Mouse (Mus musculus) embryonic facial prominence, embryonic 14.5 days (tissue): ENCODE measurements around the gene Klk7. TPM values are rescaled to one million over a fixed set of nuclear protein-coding genes. Genes with fewer than 3 reads are reported as not detected.
A peak's percentile ranks its signal among the peaks of the same experiment; 100 is the strongest.

ENCODE experiments used
- ATAC-seq: fragments of 200-750 bp; cut with Nextera tagmentation; 2 replicates; pipeline ENCODE4 v1.8.0; 2017; ENCODE audit warnings: low read depth, moderate number of reproducible peaks, moderate TSS enrichment
- DNase-seq: peaks from one replicate; pipeline ENCODE4 v3.0.0-alpha.2; 2015; ENCODE audit warnings: low spot score
- H3K27ac ChIP-seq: fragments of 300-500 bp; sonication (generic); replicated peaks from 2 replicates; pipeline ENCODE4 v1.5.1; 2014; ENCODE audit warnings: low read depth, mild to moderate bottlenecking, low read length, moderate library complexity
- H3K27me3 ChIP-seq: fragments of 300-500 bp; sonication (generic); replicated peaks from 2 replicates; pipeline ENCODE4 v1.6.1; 2014; ENCODE audit warnings: low read length; ENCODE audit not compliant: control insufficient read depth, insufficient read depth
- H3K36me3 ChIP-seq: fragments of 300-500 bp; sonication (generic); 2 replicates; pipeline ENCODE4 v1.6.1; 2014; ENCODE audit warnings: low read length, mixed read lengths; ENCODE audit not compliant: control insufficient read depth, insufficient read depth
- H3K4me1 ChIP-seq: fragments of 300-500 bp; sonication (generic); 2 replicates; pipeline ENCODE4 v1.6.1; 2014; ENCODE audit warnings: antibody characterized with exemption, low read length; ENCODE audit not compliant: control insufficient read depth, insufficient read depth
- H3K4me2 ChIP-seq: fragments of 300-500 bp; sonication (generic); 2 replicates; pipeline ENCODE4 v1.6.1; 2014; ENCODE audit warnings: low read depth, mild to moderate bottlenecking, low read length, moderate library complexity, mixed read lengths
- H3K4me3 ChIP-seq: fragments of 300-500 bp; sonication (generic); 2 replicates; pipeline ENCODE4 v1.5.1; 2014; ENCODE audit warnings: low read depth, mild to moderate bottlenecking, low read length
- H3K9ac ChIP-seq: fragments of 300-500 bp; sonication (generic); 2 replicates; pipeline ENCODE4 v1.6.1; 2014; ENCODE audit warnings: low read depth, mild to moderate bottlenecking, low read length, moderate library complexity, mixed read lengths
- H3K9me3 ChIP-seq: fragments of 300-500 bp; sonication (generic); 2 replicates; pipeline ENCODE4 v1.6.1; 2016; ENCODE audit warnings: low read length; ENCODE audit not compliant: control insufficient read depth
- WGBS: fragments of 180-500 bp; shearing (Covaris S2); extraction: QIAGEN DNeasy Blood & Tissue Kit; methylation state at CpG from one replicate; pipeline ENCODE4 v1.1.7; 2014; 5-methylcytosine and 5-hydroxymethylcytosine counted together
- polyA plus RNA-seq: library from polyadenylated mRNA; unstranded; fragments of >200 nt; fragmentation: Nextera tagmentation; extraction: Ambion mirVana; gene quantifications from 2 replicates; pipeline ENCODE4 v1.2.1, GENCODE M21; 2014

The Klk7 gene
- polyA plus RNA-seq, 1 experiment from 2014 or later = 1.6 TPM

DNA sequence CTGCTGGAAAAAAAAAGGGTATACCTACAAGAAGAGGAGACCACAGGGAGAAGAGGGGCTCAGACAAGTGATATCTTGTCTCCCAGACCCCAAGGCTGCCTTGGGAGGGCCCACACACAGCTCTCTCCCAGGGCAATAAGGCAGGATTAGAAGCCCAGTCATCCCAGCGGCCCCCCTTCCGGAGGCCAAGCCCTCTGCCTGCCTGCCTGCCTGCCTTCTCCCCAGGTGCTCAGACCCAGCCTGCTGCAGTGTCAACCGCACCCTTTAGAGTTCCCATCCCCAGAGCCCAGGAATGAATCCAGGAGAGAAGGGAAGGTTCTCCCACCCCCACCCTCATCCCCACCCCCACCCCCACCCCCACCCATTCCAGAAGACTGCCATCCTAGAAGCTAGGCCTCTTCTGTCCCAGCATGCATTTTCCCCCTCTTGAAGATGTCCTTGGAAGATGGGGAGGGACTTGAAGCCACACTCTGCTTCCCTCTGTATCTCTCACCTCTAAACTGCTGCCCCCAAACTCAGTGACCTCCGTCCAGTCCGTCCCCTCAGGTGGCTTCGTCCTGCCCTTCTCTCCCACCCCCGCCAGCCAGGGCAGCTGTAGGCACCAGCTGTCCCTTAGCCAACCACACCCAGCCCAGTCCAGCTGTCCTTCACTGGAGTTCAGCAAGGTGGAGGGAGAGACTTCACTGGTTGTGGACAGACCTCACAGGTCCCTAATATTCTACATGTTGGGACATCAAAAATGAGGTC, 35.6 kb upstream of the Klk7 start:
- DNase-seq = no peak
- H3K27ac ChIP-seq = no peak overlapping the region

DNA sequence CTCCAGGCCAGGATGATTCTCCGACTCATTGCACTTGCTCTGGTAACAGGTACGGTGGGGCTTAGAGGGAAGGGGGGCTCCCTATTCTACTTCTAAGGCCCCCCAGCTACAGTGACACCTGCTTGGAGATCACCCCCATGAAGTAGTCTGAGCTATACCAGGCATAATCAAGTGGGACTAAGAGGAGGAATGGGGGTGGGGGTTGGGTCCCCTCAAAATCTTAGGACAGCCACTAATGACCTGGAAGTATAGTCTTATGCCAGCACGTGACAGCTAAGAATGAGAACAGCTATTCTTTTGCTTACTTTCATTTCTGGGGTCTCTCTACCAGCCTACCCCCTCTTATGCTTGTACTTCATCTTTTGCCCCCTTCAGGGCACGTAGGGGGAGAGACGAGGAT, 34.6 kb upstream of the Klk7 start:
- DNase-seq = no peak
- Histone ChIP-seq H3K36me3 (no peaks in the 10 kb centered on the region), H3K4me3 (no peak overlapping the region), H3K4me1 (0 out of 2 replicates have a peak, but pooled peaks cover 2% of the 10 kb centered on the region), H3K9me3 (no peaks in the 10 kb centered on the region), H3K9ac (no peak overlapping the region), H3K27me3 (no peaks in the 10 kb centered on the region), H3K4me2 (no peak overlapping the region), H3K27ac (no peak overlapping the region)
- WGBS = 78% methylated on average over 5 of the region's 5 CpGs
- ATAC-seq = no peak

More for the DNA sequence above, 35.6 kb upstream of the Klk7 start:
- Histone ChIP-seq H3K9ac (no peak overlapping the region), H3K9me3 (no peaks in the 10 kb centered on the region), H3K4me1 (0 out of 2 replicates have a peak, but pooled peaks cover 2% of the 10 kb centered on the region), H3K36me3 (no peaks in the 10 kb centered on the region), H3K4me3 (no peak overlapping the region), H3K27me3 (no peaks in the 10 kb centered on the region), H3K4me2 (no peak overlapping the region)
- 49% methylated on average over 6 of the region's 7 CpGs for WGBS
- peak; percentile 71 for ATAC-seq

DNA sequence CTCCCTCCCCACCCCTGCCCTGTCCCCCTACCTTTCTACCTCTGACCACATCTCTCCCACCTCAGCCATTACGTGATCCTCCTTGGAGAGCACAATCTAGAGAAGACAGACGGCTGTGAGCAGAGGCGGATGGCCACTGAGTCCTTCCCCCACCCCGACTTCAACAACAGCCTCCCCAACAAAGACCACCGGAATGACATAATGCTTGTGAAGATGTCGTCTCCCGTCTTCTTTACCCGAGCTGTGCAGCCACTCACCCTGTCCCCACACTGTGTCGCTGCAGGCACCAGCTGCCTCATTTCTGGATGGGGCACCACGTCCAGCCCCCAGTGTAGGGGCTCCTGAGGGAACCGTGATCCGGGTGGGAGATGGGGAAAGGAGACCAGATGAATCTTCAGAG, 33.7 kb upstream of the Klk7 start:
- H3K9me3 ChIP-seq = no peaks in the 10 kb centered on the region
- ATAC-seq = no peak
- H3K4me2 ChIP-seq = no peak overlapping the region
- H3K4me1 ChIP-seq = 0 out of 2 replicates have a peak, but pooled peaks cover 2% of the 10 kb centered on the region
- WGBS = 83% methylated on average over 12 of the region's 12 CpGs
- no peak for DNase-seq
- no peak overlapping the region for H3K9ac ChIP-seq
- no peaks in the 10 kb centered on the region for H3K36me3 ChIP-seq
- H3K27ac ChIP-seq = no peak overlapping the region
- H3K4me3 ChIP-seq = no peak overlapping the region
- H3K27me3 ChIP-seq = no peaks in the 10 kb centered on the region

DNA sequence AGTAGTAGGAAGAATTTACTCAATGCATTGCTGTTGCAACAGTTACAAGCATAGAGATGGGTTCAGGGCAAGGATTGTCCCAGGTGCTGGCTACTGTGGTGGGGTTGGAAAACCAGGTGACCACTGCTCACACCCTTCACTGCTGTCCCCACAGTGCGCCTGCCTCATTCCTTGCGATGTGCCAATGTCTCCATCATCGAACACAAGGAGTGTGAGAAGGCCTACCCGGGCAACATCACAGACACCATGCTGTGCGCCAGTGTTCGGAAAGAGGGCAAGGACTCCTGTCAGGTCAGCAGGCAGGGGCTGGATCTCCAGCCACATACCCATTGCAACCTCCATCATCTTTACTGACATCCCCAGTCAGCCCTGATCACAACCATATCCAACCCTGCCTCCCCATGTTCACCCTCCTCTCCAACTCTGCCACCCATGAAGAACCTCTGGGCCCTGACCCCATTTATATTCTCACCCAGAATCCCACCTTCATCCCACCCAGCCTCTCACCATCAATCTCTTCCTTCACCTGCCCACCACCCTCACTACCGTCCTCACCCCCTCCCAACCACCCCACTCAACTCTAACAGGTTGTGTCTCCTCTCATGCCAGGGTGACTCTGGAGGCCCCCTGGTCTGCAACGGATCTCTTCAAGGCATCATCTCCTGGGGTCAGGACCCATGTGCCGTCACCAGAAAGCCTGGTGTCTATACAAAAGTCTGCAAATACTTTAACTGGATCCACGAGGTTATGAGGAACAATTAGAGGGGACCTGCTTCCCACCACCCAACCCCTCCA, 32.7 kb upstream of the Klk7 start:
- Histone ChIP-seq H3K4me3 (no peak overlapping the region), H3K9me3 (no peaks in the 10 kb centered on the region), H3K27me3 (peaks cover 5% of the 10 kb centered on the region; the same call in 1 of the 2 replicates), H3K4me1 (0 out of 2 replicates have a peak, but pooled peaks cover 2% of the 10 kb centered on the region), H3K4me2 (no peak overlapping the region), H3K9ac (no peak overlapping the region), H3K36me3 (no peaks in the 10 kb centered on the region), H3K27ac (no peak overlapping the region)
- WGBS = 86% methylated on average over 10 of the region's 10 CpGs
- DNase-seq (no peak), ATAC-seq (no peak)

DNA sequence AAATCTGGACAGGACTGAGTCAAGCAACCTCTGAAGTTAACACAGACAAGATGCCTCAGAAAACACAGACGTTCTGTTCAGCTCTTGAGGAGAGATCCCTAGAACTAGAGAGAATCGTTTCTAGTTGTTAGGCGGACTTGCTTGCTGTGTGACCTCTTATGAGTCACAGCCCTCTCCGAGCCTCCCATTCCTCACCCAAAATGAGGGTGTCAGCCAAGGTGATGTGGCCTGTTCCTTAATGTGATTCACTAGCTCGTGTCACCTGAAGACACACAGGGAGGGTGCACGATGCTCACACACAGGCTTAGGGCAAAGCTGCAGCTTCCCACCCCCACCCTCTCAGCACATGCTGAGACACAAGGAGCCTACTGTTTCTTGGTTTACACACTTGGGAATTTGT, 30.9 kb upstream of the Klk7 start:
- ATAC-seq (no peak), DNase-seq (no peak)
- no peak overlapping the region for H3K9ac ChIP-seq
- H3K9me3 ChIP-seq = no peaks in the 10 kb centered on the region
- 48% methylated on average over 5 of the region's 6 CpGs for WGBS
- no peak overlapping the region for H3K27ac ChIP-seq
- no peaks in the 10 kb centered on the region for H3K36me3 ChIP-seq
- no peaks in the 10 kb centered on the region for H3K4me1 ChIP-seq
- H3K27me3 ChIP-seq = peaks cover 8% of the 10 kb centered on the region; the same call in 1 of the 2 replicates
- H3K4me2 ChIP-seq = no peak overlapping the region
- H3K4me3 ChIP-seq = no peak overlapping the region

DNA sequence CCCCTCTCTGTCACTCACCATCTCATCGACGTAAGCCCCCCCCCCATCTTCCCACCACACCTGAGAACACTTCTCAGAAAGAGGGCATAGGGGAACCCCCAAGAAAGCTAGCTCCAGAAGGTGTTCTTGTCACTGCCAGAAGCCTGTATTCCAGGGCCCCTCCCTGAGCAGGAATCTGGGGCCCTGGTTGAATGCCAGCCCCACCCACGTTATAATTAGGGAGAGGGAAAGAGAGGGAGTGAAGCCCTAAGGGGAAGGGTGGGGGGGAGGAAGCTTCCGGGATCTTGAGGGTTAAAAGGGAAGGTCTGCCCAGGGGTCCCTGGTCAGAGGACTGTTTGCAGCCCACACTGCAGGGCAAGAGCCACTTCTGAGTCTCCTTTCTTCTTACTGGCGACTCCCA, 30.3 kb upstream of the Klk7 start, which contains the start of gene Klk10:
Gene Klk10 (plus strand): TSS at position 290 of the 400 bp plus-strand sequence.
- H3K4me3 ChIP-seq = no peak within 1 kb of the TSS
- H3K27me3 ChIP-seq = peaks cover 8% of the 10 kb centered on the region; the same call in 1 of the 2 replicates
- 32% methylated on average over 5 of the region's 5 CpGs for WGBS
- no peak within 1 kb of the TSS for H3K9ac ChIP-seq
- DNase-seq = no peak
- H3K9me3 ChIP-seq = no peaks in the 10 kb centered on the region
- no peaks in the 10 kb centered on the region for H3K4me1 ChIP-seq
- ATAC-seq = no peak
- H3K4me2 ChIP-seq = no peak within 1 kb of the TSS
- no peak within 1 kb of the TSS for H3K27ac ChIP-seq
- H3K36me3 ChIP-seq = no peaks in the 10 kb centered on the region

DNA sequence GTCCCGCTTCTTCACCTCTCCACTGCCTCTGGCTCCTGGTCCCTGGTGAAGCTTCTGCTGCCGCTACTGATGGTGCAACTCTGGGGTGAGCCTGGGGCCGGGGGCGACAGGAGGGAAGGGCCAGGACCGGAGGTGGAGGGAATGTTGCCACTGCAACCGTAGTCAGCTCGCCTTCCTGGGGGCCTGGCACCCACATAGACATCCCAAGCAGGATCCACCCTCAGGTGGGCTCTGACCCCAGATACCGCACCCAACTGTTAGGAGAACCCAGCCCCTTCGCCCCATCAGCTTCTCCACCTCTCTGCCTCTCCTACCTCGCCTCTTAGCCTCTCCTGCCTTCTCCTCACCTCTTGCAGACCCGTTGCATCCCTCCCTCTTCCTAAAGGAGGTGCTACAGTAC, 29.6 kb upstream of the Klk7 start:
- WGBS = 82% methylated on average over 10 of the region's 11 CpGs
- H3K27ac ChIP-seq = no peak overlapping the region
- no peak overlapping the region for H3K4me2 ChIP-seq
- H3K27me3 ChIP-seq = peaks cover 8% of the 10 kb centered on the region; the same call in 1 of the 2 replicates
- H3K4me1 ChIP-seq = no peaks in the 10 kb centered on the region
- no peak overlapping the region for H3K4me3 ChIP-seq
- DNase-seq = no peak
- no peak for ATAC-seq
- H3K9me3 ChIP-seq = no peaks in the 10 kb centered on the region
- H3K36me3 ChIP-seq = no peaks in the 10 kb centered on the region
- no peak overlapping the region for H3K9ac ChIP-seq

DNA sequence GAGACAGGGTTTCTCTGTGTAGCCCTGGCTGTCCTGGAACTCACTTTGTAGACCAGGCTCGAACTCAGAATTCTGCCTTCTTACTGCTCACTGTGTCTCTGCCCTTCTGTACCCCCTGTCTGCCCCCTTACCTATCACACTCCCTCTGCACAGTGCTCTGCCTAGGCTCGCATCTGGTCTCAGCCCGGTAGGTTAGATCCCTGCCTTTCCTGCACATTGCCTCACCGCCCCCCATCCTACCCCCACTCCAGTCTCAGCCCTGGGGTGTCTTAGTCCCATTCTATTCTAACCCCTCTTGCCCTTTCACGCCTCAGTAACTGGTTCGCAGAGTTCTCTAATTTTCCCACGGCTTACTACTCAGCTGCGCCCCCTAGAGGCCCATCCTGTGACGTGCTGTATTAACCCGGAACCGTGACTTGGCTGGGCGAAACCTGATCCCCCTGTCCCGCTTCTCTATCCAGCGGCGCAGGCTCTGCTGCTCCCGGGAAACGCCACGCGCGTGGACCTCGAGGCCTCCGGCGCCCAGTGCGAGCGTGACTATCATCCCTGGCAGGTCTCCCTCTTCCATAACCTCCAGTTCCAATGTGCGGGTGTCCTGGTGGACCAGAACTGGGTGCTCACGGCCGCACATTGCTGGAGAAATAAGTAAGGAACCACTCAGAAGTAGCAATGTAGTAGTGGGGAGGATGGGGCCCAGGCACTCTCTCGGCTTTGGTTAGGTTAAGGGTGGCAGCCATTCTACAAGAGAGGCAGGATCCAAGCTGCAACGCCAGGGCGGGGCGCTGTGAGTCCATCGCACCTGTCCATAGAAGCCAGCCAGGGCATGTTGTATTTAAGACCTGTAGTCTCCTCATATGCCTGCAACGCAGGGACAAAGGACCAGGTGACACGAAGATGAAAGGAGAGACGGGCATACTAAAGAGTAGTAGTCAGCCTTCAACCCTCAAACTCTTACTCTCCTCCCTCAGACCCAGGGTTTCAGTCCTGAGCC, 28.5 kb upstream of the Klk7 start:
- Histone ChIP-seq H3K9ac (no peak overlapping the region), H3K4me2 (peak overlapping the region; percentile 56), H3K9me3 (no peaks in the 10 kb centered on the region), H3K27me3 (peaks cover 8% of the 10 kb centered on the region; the same call in 1 of the 2 replicates), H3K27ac (no peak overlapping the region), H3K36me3 (no peaks in the 10 kb centered on the region), H3K4me1 (no peaks in the 10 kb centered on the region), H3K4me3 (peak overlapping the region; percentile 26)
- DNase-seq (peak; percentile 85), ATAC-seq (peak; percentile 90)
- WGBS = 8% methylated on average over 36 of the region's 36 CpGs
